Mouse (Mus musculus) myocyte (in vitro differentiated cells): ENCODE results near the gene Pigk.

Source experiments
- E2F4 ChIP-seq: IDR thresholded peaks from one replicate; pipeline ENCODE4 v1.6.1; 2011; ENCODE audit warnings: mild to moderate bottlenecking, control low read depth, moderate library complexity; ENCODE audit not compliant: insufficient read depth
- MAX ChIP-seq: IDR thresholded peaks from one replicate; pipeline ENCODE4 v1.6.1; 2011; ENCODE audit warnings: low read depth, mild to moderate bottlenecking, control low read depth
- MYOD1 ChIP-seq, 3 experiments: IDR thresholded peaks; one replicate each; pipeline ENCODE4 v1.6.1; 2011; ENCODE audit warnings: control low read depth in 2 of 3, low read depth in 2 of 3, mild to moderate bottlenecking in 2 of 3, moderate library complexity in 1 of 3; ENCODE audit not compliant: insufficient read length in 2 of 3, control insufficient read depth in 1 of 3

GRCm38 (mm10) chr3:152980978-152981974, 267.4 kb downstream of the Pigk start:
- no peak for TF ChIP-seq MYOD1 (IDR thresholded peaks at IDR 0.05; ENCODE audit: control insufficient read depth in 1 of 3, insufficient read length in 2 of 3, low read depth in 2 of 3)
- TF ChIP-seq E2F4, result no peak
- no peak for TF ChIP-seq MAX
